Mouse (Mus musculus) 3T3-L1 (cell line): ENCODE measurements around the gene Vpreb3.
"Not testable (repeated sequence)": the region's sequence is repeated elsewhere in the genome, so short reads cannot be mapped to it uniquely, and the experiment has no call there.

Experiments
- DNase-seq: peaks from one replicate; pipeline ENCODE4 v3.0.0-alpha.2; 2015; ENCODE audit warnings: low read depth, low spot score

Vpreb3 gene

GRCm38 (mm10) chr10:75973846-75974245, 31.0 kb downstream of the Vpreb3 start:
- DNase-seq = no peak

GRCm38 (mm10) chr10:75975216-75975615, 32.4 kb downstream of the Vpreb3 start:
- DNase-seq = peak; percentile 62

- DNase-seq = no peak
These were observed 35.4 kb downstream of the Vpreb3 start for GRCm38 (mm10) chr10:75978119-75978834.

- DNase-seq = no peak
These were observed 35.9 kb downstream of the Vpreb3 start for GRCm38 (mm10) chr10:75978835-75979157.

GRCm38 (mm10) chr10:75979432-75979831, 36.6 kb downstream of the Vpreb3 start:
- no peak for DNase-seq

- DNase-seq = no peak
These were observed 47.7 kb downstream of the Vpreb3 start for GRCm38 (mm10) chr10:75990430-75991042.

- DNase-seq = no peak
These were observed 50.9 kb downstream of the Vpreb3 start for GRCm38 (mm10) chr10:75993616-75994240.

GRCm38 (mm10) chr10:75994531-75995210, 51.8 kb downstream of the Vpreb3 start:
- not testable (repeated sequence) for DNase-seq

GRCm38 (mm10) chr10:75995463-75995862, 52.6 kb downstream of the Vpreb3 start:
- DNase-seq = no peak

- no peak for DNase-seq
These were observed 53.5 kb downstream of the Vpreb3 start for GRCm38 (mm10) chr10:75996315-75996714.
